Mouse (Mus musculus): ENCODE measurements around the gene Gm11595.
"Not testable (repeated sequence)": the region's sequence is repeated elsewhere in the genome, so short reads cannot be mapped to it uniquely, and the experiment has no call there.

The Gm11595 gene

DNA sequence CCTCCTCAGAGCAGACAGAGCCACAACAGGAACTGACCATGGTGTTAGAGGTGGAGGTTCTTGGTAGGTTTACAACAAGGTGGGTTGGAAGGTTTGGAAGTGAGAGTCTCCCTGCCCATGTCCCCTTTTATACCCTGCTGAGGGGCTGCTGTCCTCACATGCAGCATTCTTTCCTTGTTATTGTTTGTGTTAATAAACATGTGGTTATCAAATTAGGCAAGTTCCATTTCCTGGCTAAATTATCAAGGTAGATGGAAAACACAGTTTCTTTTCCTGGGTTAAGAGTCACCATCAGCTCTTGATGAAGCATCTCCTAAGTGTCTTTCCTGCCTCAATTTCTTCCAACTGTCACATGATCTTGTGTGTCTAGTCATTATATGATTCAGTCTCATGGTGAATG, at the start of gene Gm11595:
Gene Gm11595, minus strand, starts transcription at position 101 of the 400 bp plus-strand sequence.
- DNase-seq (ENCODE audit: low spot score): not testable (repeated sequence)

DNA sequence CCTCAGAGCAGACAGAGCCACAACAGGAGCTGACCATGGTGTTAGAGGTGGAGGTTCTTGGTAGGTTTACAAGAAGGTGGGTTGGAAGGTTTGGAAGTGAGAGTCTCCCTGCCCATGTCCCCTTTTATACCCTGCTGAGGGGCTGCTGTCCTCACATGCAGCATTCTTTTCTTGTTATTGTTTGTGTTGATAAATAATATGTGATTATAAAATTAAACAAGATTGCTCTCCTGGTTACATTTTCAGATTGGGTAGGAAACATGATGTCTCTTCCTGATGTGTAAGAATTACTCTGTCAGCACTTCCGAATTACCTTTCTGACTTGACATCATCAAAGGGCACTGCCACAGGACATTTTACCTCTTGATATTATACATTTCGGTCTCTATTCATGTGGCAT, 42.9 kb upstream of the Gm11595 start, which contains the start of gene Gm11564:
Gene Gm11564, minus strand, starts transcription at position 101 of the 400 bp plus-strand sequence.
- not testable (repeated sequence) for DNase-seq (ENCODE audit: low spot score)

DNA sequence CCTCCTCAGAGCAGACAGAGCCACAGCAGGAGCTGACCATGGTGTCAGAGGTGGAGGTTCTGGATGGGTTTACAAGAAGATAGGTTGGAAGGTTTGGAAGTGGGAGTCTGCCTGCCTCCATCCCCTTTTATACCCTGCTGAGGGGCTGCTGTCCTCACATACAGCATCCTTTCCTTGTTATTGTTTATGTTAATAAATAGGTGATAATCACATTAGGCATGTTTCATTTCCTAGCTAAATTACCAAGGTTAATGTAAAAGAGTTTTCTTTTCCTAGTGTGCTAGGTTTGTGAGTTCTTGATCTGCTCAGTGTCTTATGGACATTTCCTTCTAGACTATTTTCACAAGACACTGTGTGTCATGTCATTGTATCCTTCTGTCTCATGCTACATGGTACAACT, 37.1 kb upstream of the Gm11595 start, which contains the start of gene Krtap4-13:
Gene Krtap4-13, minus strand, starts transcription at position 101 of the 400 bp plus-strand sequence.
- not testable (repeated sequence) for DNase-seq (ENCODE audit: low spot score)

DNA sequence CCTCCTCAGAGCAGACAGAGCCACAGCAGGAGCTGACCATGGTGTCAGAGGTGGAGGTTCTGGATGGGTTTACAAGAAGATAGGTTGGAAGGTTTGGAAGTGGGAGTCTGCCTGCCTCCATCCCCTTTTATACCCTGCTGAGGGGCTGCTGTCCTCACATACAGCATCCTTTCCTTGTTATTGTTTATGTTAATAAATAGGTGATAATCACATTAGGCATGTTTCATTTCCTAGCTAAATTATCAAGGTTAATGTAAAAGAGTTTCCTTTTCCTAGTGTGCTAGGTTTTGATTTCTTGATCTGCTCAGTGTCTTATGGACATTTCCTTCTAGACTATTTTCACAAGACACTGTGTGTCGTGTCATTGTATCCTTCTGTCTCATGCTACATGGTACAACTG, 31.6 kb upstream of the Gm11595 start, which contains the start of gene Gm11554:
Gene Gm11554, minus strand, starts transcription at position 101 of the 400 bp plus-strand sequence.
- not testable (repeated sequence) for DNase-seq (ENCODE audit: low spot score)

DNA sequence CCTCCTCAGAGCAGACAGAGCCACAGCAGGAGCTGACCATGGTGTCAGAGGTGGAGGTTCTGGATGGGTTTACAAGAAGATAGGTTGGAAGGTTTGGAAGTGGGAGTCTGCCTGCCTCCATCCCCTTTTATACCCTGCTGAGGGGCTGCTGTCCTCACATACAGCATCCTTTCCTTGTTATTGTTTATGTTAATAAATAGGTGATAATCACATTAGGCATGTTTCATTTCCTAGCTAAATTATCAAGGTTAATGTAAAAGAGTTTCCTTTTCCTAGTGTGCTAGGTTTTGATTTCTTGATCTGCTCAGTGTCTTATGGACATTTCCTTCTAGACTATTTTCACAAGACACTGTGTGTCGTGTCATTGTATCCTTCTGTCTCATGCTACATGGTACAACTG, 26.1 kb upstream of the Gm11595 start, which contains the start of gene Gm11569:
Gene Gm11569, minus strand, starts transcription at position 101 of the 400 bp plus-strand sequence.
- not testable (repeated sequence) for DNase-seq (ENCODE audit: low spot score)

DNA sequence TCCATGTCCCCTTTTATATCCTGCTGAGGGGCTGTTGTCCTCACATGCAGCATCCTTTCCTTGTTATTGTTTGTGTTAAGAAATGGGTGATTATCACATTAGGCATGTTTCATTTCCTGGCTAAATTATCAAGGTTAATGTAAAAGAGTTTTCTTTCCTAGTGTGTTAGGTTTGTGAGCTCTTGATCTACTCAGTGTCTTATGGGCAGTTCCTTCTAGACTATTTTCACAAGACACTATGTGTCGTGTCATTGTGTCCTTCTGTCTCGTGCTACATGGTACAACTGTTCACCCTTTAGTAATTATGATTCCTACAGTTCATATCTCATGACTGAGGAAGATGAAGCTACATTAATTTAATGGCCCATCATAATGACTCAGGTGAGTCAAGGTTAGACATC, 20.7 kb upstream of the Gm11595 start, which contains the start of gene Gm11596:
Gene Gm11596, minus strand, starts transcription at position 101 of the 400 bp plus-strand sequence.
- DNase-seq (ENCODE audit: low spot score): no peak

DNA sequence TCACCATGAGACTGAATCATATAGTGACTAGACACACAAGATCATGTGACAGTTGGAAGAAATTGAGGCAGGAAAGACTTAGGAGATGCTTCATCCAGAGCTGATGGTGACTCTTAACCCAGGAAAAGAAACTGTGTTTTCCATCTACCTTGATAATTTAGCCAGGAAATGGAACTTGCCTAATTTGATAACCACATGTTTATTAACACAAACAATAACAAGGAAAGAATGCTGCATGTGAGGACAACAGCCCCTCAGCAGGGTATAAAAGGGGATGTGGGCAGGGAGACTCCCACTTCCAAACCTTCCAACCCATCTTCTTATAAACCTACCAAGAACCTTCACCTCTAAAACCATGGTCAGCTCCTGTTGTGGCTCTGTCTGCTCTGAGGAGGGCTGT, 12.2 kb upstream of the Gm11595 start, which contains the start of gene Krtap4-9:
Gene Krtap4-9, plus strand, starts transcription at position 301 of the 400 bp plus-strand sequence.
- not testable (repeated sequence) for DNase-seq (ENCODE audit: low spot score)

DNA sequence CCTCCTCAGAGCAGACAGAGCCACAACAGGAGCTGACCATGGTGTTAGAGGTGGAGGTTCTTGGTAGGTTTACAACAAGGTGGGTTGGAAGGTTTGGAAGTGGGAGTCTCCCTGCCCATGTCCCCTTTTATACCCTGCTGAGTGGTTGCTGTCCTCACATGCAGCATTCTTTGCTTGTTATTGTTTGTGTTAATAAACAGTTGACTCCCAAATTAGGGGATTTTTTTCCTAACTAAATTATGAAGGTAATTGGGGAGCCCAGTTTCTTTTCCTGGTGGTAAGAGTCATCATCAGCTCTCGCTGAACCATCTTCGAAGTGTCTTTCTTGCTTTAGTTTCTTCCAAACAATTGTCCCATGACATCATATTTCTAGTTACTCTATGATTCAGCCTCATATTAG, 7.9 kb upstream of the Gm11595 start, which contains the start of gene Krtap4-8:
Gene Krtap4-8, minus strand, starts transcription at position 101 of the 400 bp plus-strand sequence.
- no peak for DNase-seq (ENCODE audit: low spot score)

DNA sequence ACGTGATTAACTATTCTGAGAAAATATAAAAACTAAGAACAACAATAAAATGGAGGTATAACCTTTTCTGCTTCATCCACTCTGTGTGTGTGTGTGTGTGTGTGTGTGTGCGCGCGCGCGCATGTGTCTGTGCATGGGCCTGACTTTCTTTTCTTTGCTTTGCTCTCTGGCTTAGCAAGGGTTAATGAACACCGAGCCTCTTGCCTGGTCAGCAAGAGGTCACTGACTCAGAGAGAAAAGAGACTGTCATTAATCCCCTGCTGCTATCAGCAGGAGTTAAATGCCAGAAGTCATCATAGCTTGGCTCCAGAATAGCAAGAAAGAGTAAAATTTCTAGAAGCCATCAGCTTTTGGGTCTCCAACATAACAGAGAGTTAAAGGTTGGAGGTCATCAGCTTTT, 5.7 kb upstream of the Gm11595 start:
- peak; percentile 10 for DNase-seq (ENCODE audit: low spot score)

DNA sequence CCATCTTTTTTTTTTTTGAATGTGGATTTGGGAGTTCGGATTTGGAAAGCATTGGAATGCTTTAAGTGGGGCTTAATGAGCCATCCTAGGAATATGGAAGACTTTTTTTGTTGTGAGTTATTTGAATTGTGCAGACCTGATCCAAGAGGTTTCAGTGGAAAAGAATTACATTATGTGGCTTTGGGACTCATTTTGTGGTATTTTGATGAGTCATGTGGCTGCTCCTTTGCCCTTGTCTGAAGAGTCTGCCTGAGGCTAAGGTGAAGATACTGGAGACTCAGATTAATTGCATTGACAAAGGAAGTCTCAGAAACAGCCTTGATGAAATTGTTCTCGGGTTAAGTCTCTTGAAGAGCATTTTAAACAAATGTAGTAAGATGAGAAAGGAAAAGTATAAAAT, 4.3 kb downstream of the Gm11595 start:
- DNase-seq (ENCODE audit: low spot score): no peak

DNA sequence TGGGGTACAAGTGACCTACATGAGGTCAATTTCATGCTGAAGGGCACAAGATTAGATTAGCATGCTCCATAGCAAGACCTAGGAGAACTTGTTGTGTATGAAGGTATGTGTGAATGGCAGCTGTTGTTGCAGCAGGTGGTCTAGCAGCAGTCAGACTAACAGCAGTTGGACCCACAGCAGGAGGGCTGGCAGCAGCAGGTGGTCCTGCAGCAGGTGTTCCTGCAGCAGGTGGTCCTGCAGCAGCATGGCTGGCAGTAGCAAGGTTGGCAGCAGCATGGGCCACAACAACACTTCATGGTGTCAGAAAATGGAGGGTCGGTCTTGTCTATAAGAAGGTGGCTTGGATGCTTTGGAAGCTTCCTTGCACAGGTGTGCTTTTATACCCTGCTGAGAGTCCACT, 13.8 kb downstream of the Gm11595 start:
- no peak for DNase-seq (ENCODE audit: low spot score)

DNA sequence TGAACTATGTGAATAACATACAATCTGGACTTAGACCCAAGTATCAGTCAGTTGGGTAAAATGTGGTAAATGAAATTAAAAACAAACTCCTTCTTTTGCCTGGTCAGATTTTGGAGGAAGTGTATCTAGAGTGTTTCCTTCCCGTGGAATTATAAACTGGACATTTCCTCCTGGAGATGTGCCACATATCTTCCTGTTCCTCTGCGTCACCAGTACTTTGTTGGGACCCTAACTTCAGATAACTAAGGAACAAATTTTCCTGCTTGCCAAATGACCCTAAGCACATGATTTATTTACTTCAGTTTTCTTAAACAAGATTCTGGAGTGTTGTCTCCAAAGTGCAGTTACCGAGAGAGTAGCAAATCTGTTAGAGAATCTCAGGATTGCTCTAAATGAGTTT, 28.7 kb downstream of the Gm11595 start:
- DNase-seq (ENCODE audit: low spot score): no peak

DNA sequence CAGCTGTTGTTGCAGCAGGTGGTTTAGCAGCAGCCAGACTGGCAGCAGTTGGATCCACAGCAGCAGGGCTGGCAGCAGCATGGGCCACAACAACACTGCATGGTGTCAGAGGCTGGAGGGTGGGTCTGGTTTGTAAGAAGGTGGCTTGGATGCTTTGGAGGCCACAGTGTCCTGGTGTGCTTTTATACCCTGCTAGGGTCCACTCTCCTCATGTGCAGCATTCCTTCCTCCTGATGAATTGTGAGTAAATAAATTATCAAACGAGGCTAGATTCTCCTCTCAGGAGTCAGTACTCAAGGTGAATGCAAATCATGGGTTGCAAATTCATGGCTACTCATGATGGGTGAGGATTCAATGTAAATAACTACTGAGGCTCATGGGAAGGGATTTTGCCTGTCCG, 38.5 kb downstream of the Gm11595 start, which contains the start of gene Gm14180:
Gene Gm14180, minus strand, starts transcription at position 101 of the 400 bp plus-strand sequence.
- DNase-seq (ENCODE audit: low spot score): no peak

DNA sequence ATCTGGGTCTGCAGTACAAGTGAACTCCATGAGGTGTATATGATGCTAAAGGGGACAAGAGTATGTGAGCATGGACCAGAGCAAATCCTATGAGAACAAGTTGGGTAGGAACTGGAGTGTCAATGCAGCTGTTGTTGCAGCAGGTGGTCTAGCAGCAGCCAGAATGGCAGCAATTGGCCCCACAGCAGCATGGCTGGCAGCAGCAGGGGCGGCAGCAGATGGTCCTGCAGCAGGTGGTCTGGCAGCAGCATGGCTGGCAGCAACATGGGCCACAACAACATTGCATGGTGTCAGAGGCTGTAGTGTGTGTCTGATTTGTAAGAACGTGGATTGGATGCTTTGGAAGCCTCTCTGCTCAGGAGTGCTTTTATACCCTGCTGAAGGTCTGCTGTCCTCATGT, 48.7 kb downstream of the Gm11595 start:
- DNase-seq (ENCODE audit: low spot score): no peak
